In genomic region chr7:80140815-80141214, GRCm38 (mm10) we compare ENCODE assay signal across 8 mouse cellular contexts. TPM values are rescaled to one million over a fixed set of nuclear protein-coding genes. Genes with fewer than 3 reads are reported as not detected.
A peak's percentile ranks its signal among the peaks of the same experiment; 100 is the strongest.
DNase-seq lines count a peak whose midpoint lies in the region; ATAC-seq and TF ChIP-seq lines count a peak whose summit lies in the region.

No protein-coding gene starts in this region.

- H3K4me1 ChIP-seq in E14TG2a.4 (replicated peaks; ENCODE audit: low read depth, low read length) = peaks cover 36% of the 10 kb centered on the region
- peaks cover 2% of the 10 kb centered on the region for H3K4me1 ChIP-seq in forebrain, embryonic 11.5 days (replicated peaks; ENCODE audit: control insufficient read depth, insufficient read depth, low read length)
- no peaks in the 10 kb centered on the region for H3K4me1 ChIP-seq in lung, postnatal 0 days (ENCODE audit: insufficient read depth, low read depth, low read length)

- no peaks in the 10 kb centered on the region for H3K36me3 ChIP-seq in E14TG2a.4 (ENCODE audit: insufficient read depth, low read length)
- H3K36me3 ChIP-seq in forebrain, embryonic 11.5 days (ENCODE audit: control insufficient read depth, insufficient read depth, low read length) = no peaks in the 10 kb centered on the region
- no peaks in the 10 kb centered on the region for H3K36me3 ChIP-seq in lung, postnatal 0 days (ENCODE audit: insufficient read depth, low read length)

- DNase-seq in c-Kit-positive CD71-negative TER-119-negative erythroid progenitor cells, embryonic 14.5 days (ENCODE audit: low read depth) = peak; percentile 63
- DNase-seq in forebrain, embryonic 11.5 days (ENCODE audit: low spot score) = peak; percentile 87
- DNase-seq in heart, postnatal 14 days = peak; percentile 71 to 81
- DNase-seq in kidney, postnatal 4 days = peak; percentile 85 to 87
- DNase-seq in lung, postnatal 0 days (ENCODE audit: low spot score) = peak; percentile 88
- DNase-seq in ovary, postnatal 36 days (ENCODE audit: low spot score) = peak; percentile 76
- peak; percentile 82 for DNase-seq in thymus, postnatal 14 days

- H3K27ac ChIP-seq in forebrain, embryonic 11.5 days (ENCODE audit: low read depth, low read length) = no peak overlapping the region
- no peak overlapping the region for H3K27ac ChIP-seq in lung, postnatal 0 days (ENCODE audit: low read length)

- H3K27me3 ChIP-seq in E14TG2a.4 (ENCODE audit: insufficient read depth, low read length) = no peaks in the 10 kb centered on the region
- H3K27me3 ChIP-seq in forebrain, embryonic 11.5 days (ENCODE audit: control insufficient read depth, insufficient read depth, low read length) = no peaks in the 10 kb centered on the region
- H3K27me3 ChIP-seq in lung, postnatal 0 days (replicated peaks; ENCODE audit: insufficient read depth, low read length) = no peaks in the 10 kb centered on the region

- 15% methylated on average over 9 of the region's 9 CpGs for WGBS in forebrain, embryonic 11.5 days
- WGBS in lung, postnatal 0 days = 10% methylated on average over 9 of the region's 9 CpGs

- ATAC-seq in forebrain, embryonic 11.5 days (replicated peaks; ENCODE audit: low FRiP score) = peak; percentile 72; the same call in 1 of the 2 replicates
- ATAC-seq in lung, postnatal 0 days = peak; percentile 87

- intact Hi-C loops in heart, postnatal 14 days (cut with DNase I) = loop anchor here (1.0 to 5.0 kb wide), 2 partner anchors 74 to 231 kb away; partner anchors contain the start of gene Man2a2

- no peak overlapping the region; the same call in 1 of the 2 replicates for H3K4me3 ChIP-seq in E14TG2a.4 (replicated peaks; ENCODE audit: low read length)
- no peak overlapping the region for H3K4me3 ChIP-seq in forebrain, embryonic 11.5 days (ENCODE audit: low read depth, low read length)
- no peak overlapping the region for H3K4me3 ChIP-seq in lung, postnatal 0 days (ENCODE audit: low read depth, low read length)

- H3K4me2 ChIP-seq in forebrain, embryonic 11.5 days (ENCODE audit: low read depth, low read length, severe bottlenecking) = no peak overlapping the region
- H3K4me2 ChIP-seq in lung, postnatal 0 days (replicated peaks; ENCODE audit: low read depth, low read length) = no peak overlapping the region

- peak; percentile 44 for TF ChIP-seq CTCF in E14TG2a.4 (conservative IDR thresholded peaks at IDR 0.05; ENCODE audit: low read length)
- peak; percentile 89 for TF ChIP-seq CTCF in lung, postnatal 0 days (IDR thresholded peaks at IDR 0.05)

- peaks cover 15% of the 10 kb centered on the region for H3K9me3 ChIP-seq in E14TG2a.4 (ENCODE audit: low read length)
- no peaks in the 10 kb centered on the region; the same call in 1 of the 2 replicates for H3K9me3 ChIP-seq in forebrain, embryonic 11.5 days (ENCODE audit: control insufficient read depth, low read length)
- 0 out of 2 replicates have a peak, but pooled peaks cover 3% of the 10 kb centered on the region for H3K9me3 ChIP-seq in lung, postnatal 0 days (ENCODE audit: low read length)

- TF ChIP-seq EP300 in lung, postnatal 0 days (IDR thresholded peaks at IDR 0.05) = no peak

- no peak overlapping the region for H3K9ac ChIP-seq in forebrain, embryonic 11.5 days (ENCODE audit: low read length)
- H3K9ac ChIP-seq in lung, postnatal 0 days (replicated peaks; ENCODE audit: low read depth) = no peak overlapping the region

RNA-seq across cellular contexts. Expression of gene Idh2, which starts 25.6 kb away (rescaled TPM):
- 403 and 425 TPM in 2 replicates for polyA plus RNA-seq in forebrain, embryonic 11.5 days (2014; fragmentation: Nextera tagmentation; extraction: Ambion mirVana)
- total RNA-seq in heart, postnatal 14 days (2021) = 1,000 to 10,000 TPM; 1,322 to 1,446 TPM
- polyA plus RNA-seq in lung, postnatal 0 days (2015; fragmentation: Nextera tagmentation; extraction: Ambion mirVana) = 296 and 298 TPM in 2 replicates

RNA-seq across cellular contexts. Expression of gene Sema4b, which starts 45.8 kb away (rescaled TPM):
- 15.7 and 17.3 TPM in 2 replicates for polyA plus RNA-seq in forebrain, embryonic 11.5 days (2014; fragmentation: Nextera tagmentation; extraction: Ambion mirVana)
- total RNA-seq in heart, postnatal 14 days (2021) = 10 to 100 TPM; 12.9 to 13.4 TPM
- 11.6 and 11.8 TPM in 2 replicates for polyA plus RNA-seq in lung, postnatal 0 days (2015; fragmentation: Nextera tagmentation; extraction: Ambion mirVana)
